Mouse (Mus musculus): ENCODE data around the gene Srp72.

The Srp72 gene

GRCm38 (mm10) chr5:76975736-76976135 lies 1.3 kb downstream of the Srp72 start:
- H3K9me3 ChIP-seq (ENCODE audit: low read length), result no peaks in the 10 kb centered on the region
- TF ChIP-seq CTCF (conservative IDR thresholded peaks at IDR 0.05; ENCODE audit: low read length) (no peak), POU5F1 (IDR thresholded peaks at IDR 0.05; ENCODE audit: borderline replicate concordance, low read length) (no peak), NANOG (IDR thresholded peaks at IDR 0.05; ENCODE audit: borderline replicate concordance, low read length) (no peak)
- H3K4me1 ChIP-seq (replicated peaks; ENCODE audit: low read depth, low read length), result peaks cover 40% of the 10 kb centered on the region
- peaks cover 48% of the 10 kb centered on the region for H3K36me3 ChIP-seq (ENCODE audit: insufficient read depth, low read length)
- no peaks in the 10 kb centered on the region for H3K27me3 ChIP-seq (ENCODE audit: insufficient read depth, low read length)
- H3K4me3 ChIP-seq (replicated peaks; ENCODE audit: low read length), result peak overlapping the region; percentile 98

DNA sequence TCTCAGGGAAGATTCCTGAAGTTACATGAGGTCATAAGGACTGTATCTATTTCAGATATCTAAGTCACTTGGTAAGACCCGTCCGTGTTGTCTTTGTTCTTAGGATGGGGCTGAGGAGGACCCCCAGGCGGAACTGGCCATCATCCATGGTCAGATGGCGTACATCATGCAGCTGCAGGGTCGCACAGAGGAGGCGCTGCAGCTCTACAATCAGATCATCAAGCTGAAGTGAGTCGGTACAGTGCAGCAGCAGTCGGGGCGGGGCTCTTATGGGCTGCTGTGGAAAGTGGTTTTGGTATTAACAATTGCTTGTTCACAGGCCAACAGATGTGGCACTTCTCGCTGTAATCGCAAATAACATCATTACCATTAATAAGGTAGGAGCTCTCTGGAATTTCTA lies 9.5 kb downstream of the Srp72 start:
- Histone ChIP-seq H3K27me3 (ENCODE audit: insufficient read depth, low read length) (no peaks in the 10 kb centered on the region), H3K4me1 (replicated peaks; ENCODE audit: low read depth, low read length) (peaks cover 15% of the 10 kb centered on the region), H3K9me3 (ENCODE audit: low read length) (no peaks in the 10 kb centered on the region), H3K36me3 (ENCODE audit: insufficient read depth, low read length) (peaks cover 90% of the 10 kb centered on the region), H3K4me3 (replicated peaks; ENCODE audit: low read length) (no peak overlapping the region)
- TF ChIP-seq NANOG (IDR thresholded peaks at IDR 0.05; ENCODE audit: borderline replicate concordance, low read length), result no peak
- TF ChIP-seq POU5F1 (IDR thresholded peaks at IDR 0.05; ENCODE audit: borderline replicate concordance, low read length), result no peak
- no peak for TF ChIP-seq CTCF (conservative IDR thresholded peaks at IDR 0.05; ENCODE audit: low read length)

- no peaks in the 10 kb centered on the region for H3K4me1 ChIP-seq (replicated peaks; ENCODE audit: low read depth, low read length)
- TF ChIP-seq CTCF (conservative IDR thresholded peaks at IDR 0.05; ENCODE audit: low read length) (no peak), POU5F1 (IDR thresholded peaks at IDR 0.05; ENCODE audit: borderline replicate concordance, low read length) (no peak), NANOG (IDR thresholded peaks at IDR 0.05; ENCODE audit: borderline replicate concordance, low read length) (no peak)
- H3K36me3 ChIP-seq (ENCODE audit: insufficient read depth, low read length), result peaks cover 92% of the 10 kb centered on the region
- H3K4me3 ChIP-seq (replicated peaks; ENCODE audit: low read length), result no peak overlapping the region
- H3K27me3 ChIP-seq (ENCODE audit: insufficient read depth, low read length), result no peaks in the 10 kb centered on the region
- H3K9me3 ChIP-seq (ENCODE audit: low read length), result no peaks in the 10 kb centered on the region
These were observed 16.3 kb downstream of the Srp72 start for GRCm38 (mm10) chr5:76990789-76991188.

DNA sequence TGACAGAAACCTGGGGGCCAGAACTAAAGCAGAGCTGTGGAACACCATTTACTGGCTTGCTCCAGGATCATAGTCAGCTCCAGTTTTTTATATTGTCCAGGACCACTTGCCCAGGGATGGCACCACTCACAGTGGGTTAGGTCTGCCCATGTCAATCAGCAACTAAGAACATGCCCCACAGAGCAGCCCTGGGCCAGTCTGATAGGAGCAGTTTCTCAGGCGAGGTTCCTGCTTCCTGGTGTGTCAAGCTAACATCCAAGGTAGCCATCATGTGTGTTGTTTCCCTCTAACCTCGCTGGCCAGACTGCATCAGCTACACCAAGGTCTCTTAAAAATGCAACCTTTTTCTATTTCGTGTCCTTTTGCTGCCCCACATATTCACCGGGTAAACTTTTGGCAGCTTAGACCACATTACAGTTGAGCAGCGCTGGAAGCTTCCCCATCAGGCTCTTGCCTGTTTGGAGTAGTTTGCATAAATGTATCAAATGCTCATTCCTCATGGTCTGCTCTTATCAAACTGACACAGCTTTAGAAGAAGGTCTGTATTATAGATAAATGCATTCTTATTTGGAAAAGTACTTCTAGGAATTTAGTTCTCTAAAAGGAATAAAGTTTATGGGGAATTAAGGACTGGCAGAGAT lies 18.8 kb downstream of the Srp72 start:
- TF ChIP-seq NANOG (IDR thresholded peaks at IDR 0.05; ENCODE audit: borderline replicate concordance, low read length), result no peak
- no peak for TF ChIP-seq POU5F1 (IDR thresholded peaks at IDR 0.05; ENCODE audit: borderline replicate concordance, low read length)
- TF ChIP-seq CTCF (conservative IDR thresholded peaks at IDR 0.05; ENCODE audit: low read length), result no peak

DNA sequence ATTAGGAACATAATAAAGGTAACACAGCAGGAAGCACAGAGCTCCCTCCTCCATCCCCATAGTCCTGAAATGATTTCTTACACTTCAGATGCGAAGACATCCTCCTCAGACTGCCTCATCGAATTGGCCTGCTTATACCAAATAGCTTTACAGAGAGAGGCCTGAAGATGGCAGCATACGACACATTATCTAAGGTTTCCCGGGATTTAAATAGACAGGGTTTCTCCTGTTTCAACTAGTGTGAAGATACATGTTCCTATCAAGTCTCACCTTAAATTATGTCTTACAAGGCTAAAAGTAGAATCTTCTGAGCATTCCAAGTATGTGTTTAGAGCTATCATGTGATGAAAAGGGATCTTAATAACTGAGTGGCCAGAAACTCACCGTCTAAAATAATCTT lies 23.9 kb downstream of the Srp72 start:
- H3K36me3 ChIP-seq (ENCODE audit: insufficient read depth, low read length), result peaks cover 72% of the 10 kb centered on the region
- H3K4me1 ChIP-seq (replicated peaks; ENCODE audit: low read depth, low read length), result peaks cover 13% of the 10 kb centered on the region
- no peak overlapping the region for H3K4me3 ChIP-seq (replicated peaks; ENCODE audit: low read length)
- H3K27me3 ChIP-seq (ENCODE audit: insufficient read depth, low read length), result peaks cover 20% of the 10 kb centered on the region
- H3K9me3 ChIP-seq (ENCODE audit: low read length), result no peaks in the 10 kb centered on the region
- TF ChIP-seq CTCF (conservative IDR thresholded peaks at IDR 0.05; ENCODE audit: low read length) (peak; percentile 29; the same call in 1 of the 2 replicates), NANOG (IDR thresholded peaks at IDR 0.05; ENCODE audit: borderline replicate concordance, low read length) (no peak), POU5F1 (IDR thresholded peaks at IDR 0.05; ENCODE audit: borderline replicate concordance, low read length) (no peak)

More for the DNA sequence above, 18.8 kb downstream of the Srp72 start:
- H3K27me3 ChIP-seq (ENCODE audit: insufficient read depth, low read length), result no peaks in the 10 kb centered on the region
- no peaks in the 10 kb centered on the region for H3K9me3 ChIP-seq (ENCODE audit: low read length)
- H3K4me3 ChIP-seq (replicated peaks; ENCODE audit: low read length), result no peak overlapping the region
- peaks cover 95% of the 10 kb centered on the region for H3K36me3 ChIP-seq (ENCODE audit: insufficient read depth, low read length)
- no peaks in the 10 kb centered on the region for H3K4me1 ChIP-seq (replicated peaks; ENCODE audit: low read depth, low read length)

- Histone ChIP-seq H3K27me3 (ENCODE audit: insufficient read depth, low read length) (peaks cover 23% of the 10 kb centered on the region), H3K36me3 (ENCODE audit: insufficient read depth, low read length) (peaks cover 44% of the 10 kb centered on the region), H3K4me3 (replicated peaks; ENCODE audit: low read length) (no peak overlapping the region), H3K9me3 (ENCODE audit: low read length) (no peaks in the 10 kb centered on the region), H3K4me1 (replicated peaks; ENCODE audit: low read depth, low read length) (peaks cover 13% of the 10 kb centered on the region)
- TF ChIP-seq POU5F1 (IDR thresholded peaks at IDR 0.05; ENCODE audit: borderline replicate concordance, low read length), result no peak
- TF ChIP-seq CTCF (conservative IDR thresholded peaks at IDR 0.05; ENCODE audit: low read length), result no peak
- no peak for TF ChIP-seq NANOG (IDR thresholded peaks at IDR 0.05; ENCODE audit: borderline replicate concordance, low read length)
These were observed 26.7 kb downstream of the Srp72 start for GRCm38 (mm10) chr5:77001192-77001591.

DNA sequence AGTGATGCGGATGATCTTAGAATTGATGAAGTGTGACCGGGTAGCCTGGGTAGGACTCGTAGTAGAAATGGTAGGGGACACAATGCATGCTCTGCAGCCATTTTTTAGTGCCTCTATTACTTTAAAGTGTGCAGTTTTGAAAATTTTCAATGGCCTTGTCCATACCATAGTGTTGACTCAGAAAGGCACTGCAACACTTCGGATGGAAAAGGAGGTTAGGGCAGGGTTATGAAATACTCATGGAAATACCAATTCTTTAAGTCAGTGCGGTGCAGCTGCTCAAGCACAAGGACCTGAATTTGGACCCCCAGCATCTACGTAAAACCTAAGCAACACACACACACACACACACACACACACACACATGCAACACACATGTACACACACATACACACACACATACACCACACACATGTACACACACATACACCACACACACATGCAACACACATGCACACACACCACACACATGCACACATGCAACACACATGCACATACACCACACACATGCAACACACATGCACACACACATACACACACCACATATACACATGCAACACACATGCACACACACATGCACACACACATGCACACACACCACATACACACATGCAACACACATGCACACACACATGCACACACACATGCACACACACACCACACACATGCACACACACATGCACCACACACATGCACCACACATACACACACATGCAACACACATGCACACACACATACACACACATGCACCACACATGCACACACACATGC lies 29.8 kb downstream of the Srp72 start, which contains the start of gene Arl9:
TSS of gene Arl9 (plus strand) at position 5 of the 771 bp plus-strand sequence.
- TF ChIP-seq POU5F1 (IDR thresholded peaks at IDR 0.05; ENCODE audit: borderline replicate concordance, low read length), result no peak
- no peak for TF ChIP-seq NANOG (IDR thresholded peaks at IDR 0.05; ENCODE audit: borderline replicate concordance, low read length)
- no peak for TF ChIP-seq CTCF (conservative IDR thresholded peaks at IDR 0.05; ENCODE audit: low read length)
- Histone ChIP-seq H3K4me3 (replicated peaks; ENCODE audit: low read length) (no peak within 1 kb of the TSS), H3K27me3 (ENCODE audit: insufficient read depth, low read length) (peaks cover 25% of the 10 kb centered on the region), H3K4me1 (replicated peaks; ENCODE audit: low read depth, low read length) (peaks cover 16% of the 10 kb centered on the region), H3K36me3 (ENCODE audit: insufficient read depth, low read length) (peaks cover 15% of the 10 kb centered on the region), H3K9me3 (ENCODE audit: low read length) (no peaks in the 10 kb centered on the region)

DNA sequence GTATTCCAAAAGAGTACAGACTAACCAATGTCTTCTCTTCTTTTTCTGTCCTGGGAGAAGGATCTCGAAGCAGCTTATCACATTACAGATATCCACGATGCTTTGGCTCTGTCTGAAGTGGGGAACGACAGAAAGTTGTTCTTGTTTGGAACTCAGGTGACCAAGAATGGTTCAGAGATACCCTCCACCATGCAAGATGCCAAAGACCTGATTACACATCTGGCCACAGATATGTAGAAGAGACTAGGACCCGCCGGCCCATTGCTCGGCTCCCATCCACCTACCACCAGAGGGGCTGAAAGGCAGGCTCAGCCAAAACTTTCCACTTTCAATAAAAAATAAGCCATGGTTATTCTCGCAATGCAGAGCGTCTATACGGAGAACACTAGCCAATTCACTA lies 35.9 kb downstream of the Srp72 start:
- TF ChIP-seq POU5F1 (IDR thresholded peaks at IDR 0.05; ENCODE audit: borderline replicate concordance, low read length) (no peak), NANOG (IDR thresholded peaks at IDR 0.05; ENCODE audit: borderline replicate concordance, low read length) (no peak), CTCF (conservative IDR thresholded peaks at IDR 0.05; ENCODE audit: low read length) (no peak)
- Histone ChIP-seq H3K36me3 (ENCODE audit: insufficient read depth, low read length) (no peaks in the 10 kb centered on the region), H3K4me3 (replicated peaks; ENCODE audit: low read length) (no peak overlapping the region), H3K27me3 (ENCODE audit: insufficient read depth, low read length) (peaks cover 5% of the 10 kb centered on the region; the same call in 1 of the 2 replicates), H3K4me1 (replicated peaks; ENCODE audit: low read depth, low read length) (0 out of 2 replicates have a peak, but pooled peaks cover 3% of the 10 kb centered on the region), H3K9me3 (ENCODE audit: low read length) (no peaks in the 10 kb centered on the region)
